Mouse (Mus musculus): ENCODE data around the gene Olfm1. TPM values are rescaled to one million over a fixed set of nuclear protein-coding genes. Genes with fewer than 3 reads are reported as not detected.

Gene Olfm1
- polyA plus RNA-seq, 1 experiment from 2014 or later: 21.6 TPM

DNA sequence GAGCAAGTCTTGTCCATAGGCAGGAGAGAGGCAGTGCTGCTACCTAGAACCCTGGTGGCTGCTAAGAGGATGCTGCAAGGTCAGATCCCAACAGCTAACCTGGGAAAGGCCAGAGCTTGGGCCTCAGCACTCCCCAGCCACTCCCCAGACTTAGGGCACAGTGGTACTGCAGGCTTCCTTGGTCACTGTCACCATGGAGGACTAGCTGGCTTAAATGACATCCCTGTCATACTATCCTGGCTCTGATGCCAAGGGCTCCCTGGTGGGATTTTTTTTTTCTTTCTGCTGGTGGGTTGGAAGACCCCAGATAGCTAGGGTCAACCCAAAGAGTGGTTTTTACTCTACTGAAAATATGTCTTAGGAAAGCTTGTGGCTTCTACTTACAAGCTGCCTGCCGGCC is 25.0 kb downstream of the Olfm1 start:
- H3K27ac ChIP-seq: no peak overlapping the region
- H3K4me2 ChIP-seq: no peak overlapping the region
- ATAC-seq (ENCODE audit: insufficient read depth, low FRiP score, low read depth): no peak
- no peaks in the 10 kb centered on the region for H3K27me3 ChIP-seq (replicated peaks)
- no peaks in the 10 kb centered on the region for H3K4me1 ChIP-seq
- WGBS: 84% methylated on average over 1 of the region's 1 CpGs
- no peaks in the 10 kb centered on the region for H3K9me3 ChIP-seq
- H3K36me3 ChIP-seq: no peaks in the 10 kb centered on the region
- no peak overlapping the region for H3K9ac ChIP-seq
- H3K4me3 ChIP-seq (replicated peaks): no peak overlapping the region

DNA sequence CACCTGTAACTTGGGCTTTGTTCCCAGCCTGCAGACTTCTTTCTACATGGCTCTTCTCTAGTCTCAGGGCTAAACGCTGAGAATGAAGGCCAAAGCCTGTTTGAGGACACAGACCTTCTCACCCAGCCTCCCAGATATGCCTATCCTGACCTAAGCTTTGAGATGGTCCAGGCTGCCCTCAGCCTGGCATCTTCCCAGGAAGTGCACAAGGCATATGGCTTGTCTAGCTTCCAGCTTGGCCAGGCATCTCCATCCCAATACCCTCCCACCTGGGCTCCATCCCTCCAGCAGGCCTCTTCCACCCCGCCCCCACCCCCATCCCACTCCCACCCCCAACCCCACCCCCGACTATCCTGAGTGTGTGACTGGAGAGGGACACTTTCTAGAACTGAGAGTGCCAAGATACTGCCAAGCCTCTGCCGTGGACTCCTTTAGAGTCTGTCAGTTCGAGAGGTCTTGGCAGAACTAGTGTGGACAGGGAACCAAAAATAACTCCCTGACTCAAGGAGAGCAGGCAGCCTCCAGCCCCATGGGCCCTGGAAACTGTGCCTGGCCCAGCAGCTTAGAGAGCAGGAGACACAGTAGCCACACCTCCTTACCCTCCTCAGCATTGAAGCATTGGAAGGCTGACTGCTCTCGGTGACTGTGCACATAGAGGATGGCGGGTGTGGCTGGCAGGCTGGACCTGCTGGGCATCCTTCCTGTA is 26.0 kb downstream of the Olfm1 start:
- WGBS: 61% methylated on average over 7 of the region's 7 CpGs
- Histone ChIP-seq H3K9me3 (no peaks in the 10 kb centered on the region), H3K4me2 (no peak overlapping the region), H3K9ac (no peak overlapping the region), H3K4me3 (replicated peaks) (no peak overlapping the region), H3K36me3 (no peaks in the 10 kb centered on the region), H3K27ac (no peak overlapping the region), H3K27me3 (replicated peaks) (no peaks in the 10 kb centered on the region), H3K4me1 (no peaks in the 10 kb centered on the region)
- ATAC-seq (ENCODE audit: insufficient read depth, low FRiP score, low read depth): no peak

DNA sequence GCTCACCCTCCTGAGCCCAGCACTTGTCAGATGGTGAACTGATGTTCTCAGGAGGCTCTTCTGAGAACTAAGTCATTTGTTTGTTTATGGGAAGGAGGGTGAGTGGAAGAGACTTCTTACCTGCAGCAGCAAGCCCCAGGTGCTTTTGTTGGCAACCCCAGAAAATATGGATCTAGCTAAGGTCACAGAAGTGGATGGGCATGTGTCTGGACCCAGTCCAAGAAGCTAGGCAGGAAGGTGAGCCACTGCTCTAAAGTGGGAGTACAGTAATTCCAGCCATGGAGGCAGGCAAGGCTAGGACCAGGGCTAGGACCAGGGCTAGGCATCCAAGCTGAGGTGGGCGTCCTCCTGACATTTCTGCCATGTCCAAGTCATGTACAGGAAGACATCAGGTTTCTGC is 26.8 kb downstream of the Olfm1 start:
- H3K4me2 ChIP-seq: no peak overlapping the region
- no peaks in the 10 kb centered on the region for H3K27me3 ChIP-seq (replicated peaks)
- H3K4me3 ChIP-seq (replicated peaks): no peak overlapping the region
- H3K9ac ChIP-seq: no peak overlapping the region
- no peak for ATAC-seq (ENCODE audit: insufficient read depth, low FRiP score, low read depth)
- WGBS: 71% methylated on average over 1 of the region's 1 CpGs
- H3K27ac ChIP-seq: no peak overlapping the region
- no peaks in the 10 kb centered on the region for H3K36me3 ChIP-seq
- no peaks in the 10 kb centered on the region for H3K4me1 ChIP-seq
- no peaks in the 10 kb centered on the region for H3K9me3 ChIP-seq

DNA sequence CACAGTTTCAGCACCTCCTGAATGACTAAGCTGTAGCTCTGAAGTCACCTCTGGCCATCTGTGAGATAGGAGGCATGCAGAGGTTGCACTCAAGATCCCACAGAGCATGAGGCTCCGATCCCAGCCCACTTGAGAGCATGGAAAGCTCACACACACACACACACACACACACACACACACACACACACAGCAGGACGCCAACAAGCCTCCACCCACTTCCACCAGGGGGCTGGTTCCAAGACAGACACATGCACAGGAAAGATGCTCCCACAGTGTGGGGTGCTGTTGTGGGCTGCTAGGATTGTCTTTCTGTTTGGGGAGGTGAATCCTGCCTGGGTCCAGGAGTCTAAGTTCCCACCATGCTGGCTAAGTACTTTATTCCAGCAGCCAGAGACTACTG is 29.0 kb downstream of the Olfm1 start:
- Histone ChIP-seq H3K9me3 (no peaks in the 10 kb centered on the region), H3K36me3 (no peaks in the 10 kb centered on the region), H3K4me3 (replicated peaks) (no peak overlapping the region), H3K27ac (no peak overlapping the region), H3K4me2 (no peak overlapping the region), H3K4me1 (no peaks in the 10 kb centered on the region), H3K9ac (no peak overlapping the region), H3K27me3 (replicated peaks) (no peaks in the 10 kb centered on the region)
- 41% methylated on average over 2 of the region's 2 CpGs for WGBS
- ATAC-seq (ENCODE audit: insufficient read depth, low FRiP score, low read depth): no peak

DNA sequence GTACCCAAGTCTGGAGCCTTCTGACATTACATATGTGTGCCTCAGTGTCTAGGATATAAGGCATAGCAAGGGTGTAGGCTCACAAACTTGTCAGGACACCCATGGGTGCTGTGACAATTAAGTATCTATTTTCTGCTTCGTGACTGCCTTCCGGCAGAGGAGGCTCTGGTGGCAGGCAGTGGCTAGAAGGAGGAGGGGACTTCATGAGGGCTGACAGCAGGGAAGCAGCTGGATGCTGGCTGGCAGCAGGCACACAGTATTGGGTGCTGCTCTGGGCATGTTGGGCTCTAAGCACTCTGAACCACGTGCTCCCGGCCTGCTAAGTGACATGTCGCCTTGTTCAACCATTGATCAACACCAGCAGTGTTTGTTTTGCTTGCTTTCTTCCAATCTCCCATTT is 32.0 kb downstream of the Olfm1 start:
- H3K4me2 ChIP-seq: no peak overlapping the region
- ATAC-seq (ENCODE audit: insufficient read depth, low FRiP score, low read depth): no peak
- 57% methylated on average over 5 of the region's 5 CpGs for WGBS

DNA sequence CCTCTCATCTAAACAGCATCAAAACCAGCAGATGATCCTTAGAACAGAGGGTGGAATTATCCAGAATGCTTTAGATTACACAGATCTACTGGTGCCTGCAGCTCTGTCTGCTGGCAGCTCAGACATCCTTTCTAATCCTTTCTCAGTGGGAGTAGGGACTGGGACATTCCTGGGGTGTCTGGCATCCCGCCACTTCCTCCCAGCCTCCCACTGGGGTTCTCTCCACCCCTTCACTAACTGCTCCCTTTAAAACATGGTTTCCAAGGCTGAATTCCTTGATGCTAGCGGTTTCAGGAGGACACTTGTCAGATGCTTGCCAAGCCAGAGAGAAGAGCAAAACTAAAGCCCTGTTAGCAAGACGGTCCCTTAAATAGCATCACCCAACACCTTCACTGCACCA is 33.1 kb downstream of the Olfm1 start:
- Histone ChIP-seq H3K9me3 (no peaks in the 10 kb centered on the region), H3K27me3 (replicated peaks) (no peaks in the 10 kb centered on the region), H3K4me3 (replicated peaks) (no peak overlapping the region), H3K36me3 (no peaks in the 10 kb centered on the region), H3K27ac (no peak overlapping the region), H3K4me2 (no peak overlapping the region), H3K4me1 (no peaks in the 10 kb centered on the region), H3K9ac (no peak overlapping the region)
- 55% methylated on average over 3 of the region's 3 CpGs for WGBS
- ATAC-seq (ENCODE audit: insufficient read depth, low FRiP score, low read depth): no peak

More for the DNA sequence above, 32.0 kb downstream of the Olfm1 start:
- Histone ChIP-seq H3K27ac (no peak overlapping the region), H3K27me3 (replicated peaks) (no peaks in the 10 kb centered on the region), H3K4me3 (replicated peaks) (no peak overlapping the region), H3K9ac (no peak overlapping the region), H3K36me3 (no peaks in the 10 kb centered on the region), H3K4me1 (no peaks in the 10 kb centered on the region), H3K9me3 (no peaks in the 10 kb centered on the region)

DNA sequence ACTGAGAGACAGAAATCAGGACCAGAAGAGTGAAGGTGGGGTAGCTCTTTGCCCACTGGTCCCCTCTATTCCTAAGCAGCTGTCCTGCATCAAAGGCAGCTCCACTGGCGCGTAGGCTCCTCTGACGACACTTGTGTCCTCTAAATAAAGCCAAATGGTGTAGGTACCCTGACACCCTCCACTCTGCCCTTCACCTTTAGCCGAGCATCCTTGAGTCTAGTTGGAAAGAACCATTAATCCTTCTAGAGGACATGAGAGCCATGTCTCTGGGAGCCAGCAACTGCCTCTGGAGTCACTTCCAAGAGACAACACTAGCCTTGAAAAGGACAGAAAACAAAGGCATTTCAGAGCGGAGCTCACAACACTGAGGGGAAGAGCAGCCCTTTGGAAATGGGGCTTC is 34.2 kb downstream of the Olfm1 start:
- Histone ChIP-seq H3K27me3 (replicated peaks) (no peaks in the 10 kb centered on the region), H3K27ac (no peak overlapping the region), H3K4me2 (no peak overlapping the region), H3K9me3 (no peaks in the 10 kb centered on the region), H3K9ac (no peak overlapping the region), H3K4me1 (no peaks in the 10 kb centered on the region), H3K36me3 (no peaks in the 10 kb centered on the region), H3K4me3 (replicated peaks) (no peak overlapping the region)
- no peak for ATAC-seq (ENCODE audit: insufficient read depth, low FRiP score, low read depth)
- WGBS: 66% methylated on average over 5 of the region's 5 CpGs

DNA sequence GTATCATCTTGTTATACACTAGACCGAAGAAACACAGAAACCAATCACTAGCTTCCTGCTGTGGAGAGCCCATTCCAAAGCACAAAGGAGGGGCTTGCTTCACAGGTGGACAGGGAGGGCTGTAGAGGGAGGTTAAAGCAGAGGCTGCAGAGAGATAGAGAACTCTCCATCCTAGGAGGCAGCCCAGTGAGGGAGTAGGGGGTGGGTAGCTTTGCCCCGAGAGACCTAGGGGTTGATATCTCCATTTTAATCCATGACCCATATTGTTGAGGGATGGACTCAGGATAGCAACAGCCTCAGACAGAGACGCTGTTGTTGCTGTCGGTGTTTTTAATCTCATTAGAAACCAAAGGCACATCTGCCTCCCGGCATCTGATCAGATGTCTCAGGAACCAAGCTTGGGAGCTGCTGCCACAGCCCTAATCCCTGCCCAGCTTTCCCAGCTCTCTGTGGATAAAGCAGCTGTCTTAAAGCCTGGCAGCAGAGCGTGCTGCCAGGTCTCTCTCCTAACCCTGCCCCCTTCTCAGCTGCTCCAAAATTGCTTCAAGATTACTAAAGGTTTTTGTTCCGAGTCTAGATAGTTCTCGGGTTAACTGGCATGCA is 34.9 kb downstream of the Olfm1 start:
- Histone ChIP-seq H3K4me3 (replicated peaks) (no peak overlapping the region), H3K27me3 (replicated peaks) (no peaks in the 10 kb centered on the region), H3K9ac (no peak overlapping the region), H3K27ac (no peak overlapping the region), H3K9me3 (no peaks in the 10 kb centered on the region), H3K4me1 (no peaks in the 10 kb centered on the region), H3K4me2 (no peak overlapping the region), H3K36me3 (no peaks in the 10 kb centered on the region)
- no peak for ATAC-seq (ENCODE audit: insufficient read depth, low FRiP score, low read depth)
- whole genome bisulfite sequencing: 62% methylated on average over 8 of the region's 8 CpGs

DNA sequence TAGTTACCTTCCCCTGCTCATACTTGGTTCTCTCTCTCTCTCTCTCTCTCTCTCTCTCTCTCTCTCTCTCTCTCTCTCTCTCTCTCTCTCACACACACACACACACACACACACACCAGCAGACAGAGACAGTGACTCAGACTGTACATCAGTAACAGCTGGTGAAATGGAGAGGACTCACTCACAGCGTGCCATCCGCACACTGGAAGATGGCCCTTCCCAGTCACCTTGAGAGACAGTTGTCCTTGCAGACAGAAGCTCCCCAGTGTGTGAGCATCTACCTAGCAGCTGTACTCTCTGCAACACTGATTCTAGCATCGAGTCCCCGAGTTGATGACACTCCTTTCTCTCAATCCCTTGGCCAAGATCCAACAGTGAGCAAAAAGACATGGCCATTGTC is 35.6 kb downstream of the Olfm1 start:
- Histone ChIP-seq H3K9ac (no peak overlapping the region), H3K27ac (no peak overlapping the region), H3K4me1 (no peaks in the 10 kb centered on the region), H3K9me3 (no peaks in the 10 kb centered on the region), H3K4me2 (no peak overlapping the region), H3K4me3 (replicated peaks) (no peak overlapping the region), H3K36me3 (no peaks in the 10 kb centered on the region), H3K27me3 (replicated peaks) (no peaks in the 10 kb centered on the region)
- WGBS: 80% methylated on average over 4 of the region's 4 CpGs
- ATAC-seq (ENCODE audit: insufficient read depth, low FRiP score, low read depth): no peak

DNA sequence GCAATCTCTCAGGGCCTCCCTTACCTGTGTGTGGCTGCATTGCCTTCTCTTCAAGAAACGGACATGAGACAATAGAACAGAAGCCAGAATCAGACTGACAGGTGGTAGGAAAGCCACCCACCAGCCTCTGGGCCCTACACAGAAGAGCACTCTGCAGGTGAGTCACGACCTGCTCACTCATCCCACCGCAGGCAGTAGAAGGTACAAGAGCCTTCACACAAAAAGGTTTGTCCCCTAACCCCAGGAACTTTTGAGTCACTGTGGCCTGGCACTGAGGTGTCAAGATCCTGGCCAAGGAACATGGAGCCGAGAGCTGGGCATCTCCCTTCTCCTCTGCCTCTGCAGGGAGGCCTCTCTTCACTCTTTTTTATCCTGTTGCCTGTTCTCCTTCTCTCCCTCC is 42.3 kb downstream of the Olfm1 start:
- Histone ChIP-seq H3K36me3 (no peaks in the 10 kb centered on the region), H3K9ac (no peak overlapping the region), H3K4me3 (replicated peaks) (no peak overlapping the region), H3K4me2 (no peak overlapping the region), H3K4me1 (no peaks in the 10 kb centered on the region), H3K27ac (no peak overlapping the region), H3K9me3 (no peaks in the 10 kb centered on the region), H3K27me3 (replicated peaks) (no peaks in the 10 kb centered on the region)
- ATAC-seq (ENCODE audit: insufficient read depth, low FRiP score, low read depth): no peak
- 72% methylated on average over 4 of the region's 4 CpGs for WGBS

DNA sequence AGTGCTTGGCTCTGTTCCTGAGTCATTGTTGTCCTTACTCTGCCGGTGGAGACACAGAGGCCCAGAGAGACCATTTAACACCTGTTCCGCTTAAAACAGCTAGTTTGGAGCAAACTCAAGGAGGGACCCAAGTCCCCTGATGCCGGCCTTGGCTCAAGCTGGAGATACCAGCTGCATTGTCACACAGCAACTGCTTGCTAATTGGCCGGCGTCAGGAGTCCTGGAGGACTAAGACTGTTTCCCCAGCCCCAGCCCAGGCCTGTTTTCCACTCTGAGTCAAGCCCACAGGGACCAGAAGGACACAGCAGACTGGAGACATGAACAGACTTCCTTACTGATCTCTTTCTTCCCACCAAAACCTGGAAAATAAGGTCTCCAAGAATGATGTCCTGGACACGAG is 43.7 kb downstream of the Olfm1 start:
- Histone ChIP-seq H3K4me2 (no peak overlapping the region), H3K4me1 (no peaks in the 10 kb centered on the region), H3K9me3 (no peaks in the 10 kb centered on the region), H3K36me3 (no peaks in the 10 kb centered on the region), H3K4me3 (replicated peaks) (no peak overlapping the region), H3K9ac (no peak overlapping the region), H3K27ac (no peak overlapping the region), H3K27me3 (replicated peaks) (no peaks in the 10 kb centered on the region)
- 74% methylated on average over 6 of the region's 6 CpGs for WGBS
- ATAC-seq (ENCODE audit: insufficient read depth, low FRiP score, low read depth): no peak

DNA sequence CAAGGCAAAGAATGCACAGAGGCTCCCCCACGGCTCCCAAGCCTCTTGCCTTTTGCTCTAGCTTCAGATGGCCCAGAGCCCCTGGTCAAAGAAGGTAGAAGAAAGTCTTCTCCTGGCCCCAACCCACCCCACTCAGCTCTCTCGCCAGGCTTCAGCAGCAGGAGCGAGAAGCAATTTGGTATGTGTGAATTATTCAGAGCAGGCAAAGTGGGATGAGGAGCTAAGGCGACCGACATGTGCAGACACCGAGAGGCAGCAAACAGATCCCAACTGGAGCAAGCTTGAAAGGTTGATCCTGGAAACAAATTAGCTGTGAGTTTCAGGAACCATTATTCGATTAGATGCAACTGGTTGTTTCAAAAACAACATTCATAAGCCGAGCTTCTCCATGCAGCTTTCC is 46.8 kb downstream of the Olfm1 start:
- no peak overlapping the region for H3K4me2 ChIP-seq
- no peaks in the 10 kb centered on the region for H3K27me3 ChIP-seq (replicated peaks)
- no peaks in the 10 kb centered on the region for H3K9me3 ChIP-seq
- H3K9ac ChIP-seq: no peak overlapping the region
- no peak overlapping the region for H3K4me3 ChIP-seq (replicated peaks)
- ATAC-seq (ENCODE audit: insufficient read depth, low FRiP score, low read depth): no peak
- WGBS: 67% methylated on average over 8 of the region's 8 CpGs
- no peaks in the 10 kb centered on the region for H3K36me3 ChIP-seq
- H3K27ac ChIP-seq: no peak overlapping the region
- no peaks in the 10 kb centered on the region for H3K4me1 ChIP-seq

DNA sequence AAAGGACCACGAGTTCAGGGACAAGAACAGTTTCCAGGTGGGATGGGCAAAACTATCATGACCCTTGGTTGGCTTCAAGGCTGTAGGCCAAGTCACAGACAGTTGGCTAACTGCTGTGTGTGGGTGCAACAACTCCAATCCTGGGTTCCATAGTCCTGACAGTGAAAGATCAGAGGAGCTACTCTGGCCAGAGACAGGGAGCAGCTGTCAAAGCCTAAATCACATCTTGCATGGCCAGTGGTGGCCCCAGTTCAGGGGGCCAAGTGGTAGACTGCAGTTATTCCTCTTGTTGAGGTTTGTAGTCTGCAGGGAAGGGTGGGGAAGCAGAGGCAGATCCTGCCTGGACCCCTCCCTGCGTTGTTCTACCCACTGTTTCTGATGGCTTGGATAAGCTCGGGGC is 48.1 kb downstream of the Olfm1 start:
- Histone ChIP-seq H3K27me3 (replicated peaks) (no peaks in the 10 kb centered on the region), H3K9me3 (no peaks in the 10 kb centered on the region), H3K27ac (no peak overlapping the region), H3K4me1 (no peaks in the 10 kb centered on the region), H3K9ac (no peak overlapping the region), H3K4me2 (no peak overlapping the region), H3K4me3 (replicated peaks) (no peak overlapping the region), H3K36me3 (no peaks in the 10 kb centered on the region)
- 77% methylated on average over 3 of the region's 3 CpGs for WGBS
- ATAC-seq (ENCODE audit: insufficient read depth, low FRiP score, low read depth): no peak

All from stomach, embryonic 15.5 days (tissue).